Mouse (Mus musculus) spleen, adult 2 months (tissue): ENCODE data around the gene Cpne7. TPM values are rescaled to one million over a fixed set of nuclear protein-coding genes. Genes with fewer than 3 reads are reported as not detected.

Source experiments
- DNase-seq, 2 experiments: peaks; one replicate each; pipeline versions ENCODE4 v3.0.0 to v3.0.0-alpha.2; 2012 to 2021; ENCODE audit warnings: low spot score in 2 of 2, low read depth in 1 of 2
- H3K27ac ChIP-seq: fragments of 200-500 bp; 2 replicates; pipeline ENCODE4 v1.5.1; 2012; ENCODE audit warnings: low read length, inconsistent platforms; ENCODE audit not compliant: insufficient read depth
- H3K27me3 ChIP-seq: fragments of 200-500 bp; 2 replicates; pipeline ENCODE4 v1.6.1; 2012; ENCODE audit warnings: mild to moderate bottlenecking, moderate library complexity, low read length, inconsistent platforms; ENCODE audit not compliant: control insufficient read depth, insufficient read depth
- H3K36me3 ChIP-seq: fragments of 200-500 bp; 2 replicates; pipeline ENCODE4 v1.6.1; 2012; ENCODE audit warnings: mild to moderate bottlenecking, low read length, inconsistent platforms; ENCODE audit not compliant: control insufficient read depth, insufficient read depth
- H3K4me1 ChIP-seq: fragments of 200-500 bp; 2 replicates; pipeline ENCODE4 v1.6.1; 2011; ENCODE audit warnings: inconsistent platforms; ENCODE audit not compliant: control insufficient read depth, insufficient read depth, insufficient read length
- H3K4me3 ChIP-seq: fragments of 200-500 bp; 2 replicates; pipeline ENCODE4 v1.5.1; 2011; ENCODE audit warnings: mild to moderate bottlenecking, inconsistent platforms; ENCODE audit not compliant: insufficient read depth, insufficient read length; ENCODE audit errors: extremely low read depth
- CTCF ChIP-seq: fragments of 200-500 bp; IDR thresholded peaks from 2 replicates; pipeline ENCODE4 v1.5.1; 2011; ENCODE audit warnings: mild to moderate bottlenecking, inconsistent platforms; ENCODE audit not compliant: insufficient read depth, insufficient read length, insufficient replicate concordance; ENCODE audit errors: extremely low read depth
- POLR2A ChIP-seq: fragments of 200-500 bp; IDR thresholded peaks from 2 replicates; pipeline ENCODE4 v1.6.1; 2011; ENCODE audit warnings: low read depth, low read length, inconsistent platforms
- WGBS: fragments of 180-500 bp; shearing (Covaris S2); methylation state at CpG from one replicate; pipeline ENCODE4 v1.1.7; 2018; 5-methylcytosine and 5-hydroxymethylcytosine counted together
- polyA plus RNA-seq: library from polyadenylated mRNA; depleted of rRNA; stranded (reverse); fragments of >200 nt; gene quantifications from 2 replicates; pipeline ENCODE4 v1.2.3, GENCODE M21; 2012

Cpne7 gene
- polyA plus RNA-seq, 1 experiment = 2.9 TPM

DNA sequence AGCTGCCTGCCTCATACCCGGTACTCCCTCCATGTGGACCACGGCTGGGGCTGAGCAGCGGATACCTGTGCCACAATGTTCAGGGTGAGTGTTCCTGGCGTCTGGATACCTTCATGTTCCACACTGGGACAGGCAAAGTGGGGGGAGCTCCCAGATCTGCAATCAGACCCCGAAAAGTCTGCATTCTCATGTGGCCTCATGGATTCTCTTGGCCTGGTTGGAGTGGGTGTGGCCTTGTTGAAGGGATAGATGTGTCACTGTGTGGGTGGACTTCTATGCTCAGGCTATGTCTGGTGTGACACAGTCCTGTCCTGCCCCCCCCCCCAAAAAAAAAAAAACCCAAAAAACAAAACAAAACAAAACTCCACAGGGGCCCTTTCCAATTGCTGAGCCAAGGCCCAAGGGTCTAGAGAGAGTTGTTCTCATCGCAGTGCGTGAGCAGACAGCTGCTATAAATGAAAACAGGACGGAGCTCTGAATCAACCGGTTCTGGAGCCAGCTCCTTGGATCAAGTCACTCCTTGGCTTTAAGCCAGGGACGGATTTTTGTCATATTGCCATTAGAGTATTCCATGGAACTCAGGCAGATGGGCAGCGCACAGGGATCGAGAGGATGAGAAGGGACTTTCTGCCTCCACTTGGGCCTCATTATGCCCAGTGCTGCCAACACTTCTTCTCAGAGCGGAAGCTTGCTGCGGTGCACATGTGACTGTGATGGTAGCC, 24.7 kb downstream of the Cpne7 start:
- H3K4me1 ChIP-seq = no peaks in the 10 kb centered on the region
- no peak for TF ChIP-seq POLR2A
- TF ChIP-seq CTCF = no peak
- no peak for DNase-seq
- H3K27ac ChIP-seq = no peak overlapping the region
- H3K36me3 ChIP-seq = no peaks in the 10 kb centered on the region
- 86% methylated on average over 14 of the region's 14 CpGs for WGBS
- no peak overlapping the region for H3K4me3 ChIP-seq
- no peaks in the 10 kb centered on the region for H3K27me3 ChIP-seq

DNA sequence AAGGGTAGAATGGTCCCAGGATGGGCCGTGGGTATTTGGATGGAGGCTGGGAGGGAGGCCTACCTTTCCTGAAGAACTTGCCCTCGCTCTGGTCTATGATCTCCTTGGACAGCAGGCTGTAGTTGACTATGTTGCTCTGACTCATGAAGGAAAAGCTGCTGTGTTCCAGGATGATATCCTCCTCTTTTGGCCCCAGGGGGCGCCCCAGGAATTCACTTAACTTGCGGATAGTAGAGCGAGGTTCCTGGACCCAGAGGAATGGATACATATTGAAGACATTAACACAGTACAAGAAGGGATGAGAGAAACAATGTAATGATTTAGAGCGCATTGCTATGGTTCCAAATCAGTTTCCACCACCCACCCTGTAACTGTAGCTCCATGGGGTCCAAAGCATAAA, 28.1 kb downstream of the Cpne7 start:
- TF ChIP-seq CTCF (no peak), POLR2A (no peak)
- Histone ChIP-seq H3K4me1 (no peaks in the 10 kb centered on the region), H3K27me3 (no peaks in the 10 kb centered on the region), H3K36me3 (no peaks in the 10 kb centered on the region), H3K27ac (no peak overlapping the region), H3K4me3 (no peak overlapping the region)
- 52% methylated on average over 6 of the region's 6 CpGs for WGBS
- no peak for DNase-seq

DNA sequence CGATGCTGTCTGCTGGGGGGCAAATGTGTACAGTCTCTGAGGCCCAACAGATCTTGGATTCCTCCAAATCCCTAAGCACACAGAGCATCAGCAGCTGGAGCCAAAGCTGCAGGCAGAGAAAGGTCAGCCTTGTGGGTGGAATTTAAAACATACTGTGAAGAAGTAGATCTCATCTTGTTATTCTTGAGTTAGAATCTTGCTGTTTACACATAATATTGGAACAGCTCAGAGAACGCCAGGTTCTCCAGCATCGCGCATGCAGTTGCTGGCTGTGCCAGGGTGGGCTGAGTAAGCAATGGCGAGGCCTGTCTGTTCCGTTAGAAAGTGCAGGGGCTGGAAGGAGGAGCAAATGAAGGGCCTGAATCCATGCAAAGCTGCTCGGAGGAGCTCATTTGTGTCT, 29.2 kb downstream of the Cpne7 start:
- H3K4me1 ChIP-seq = no peaks in the 10 kb centered on the region
- H3K27ac ChIP-seq = no peak overlapping the region
- TF ChIP-seq CTCF (no peak), POLR2A (no peak)
- 95% methylated on average over 7 of the region's 7 CpGs for WGBS
- H3K36me3 ChIP-seq = no peaks in the 10 kb centered on the region
- H3K4me3 ChIP-seq = no peak overlapping the region
- no peak for DNase-seq
- no peaks in the 10 kb centered on the region for H3K27me3 ChIP-seq

DNA sequence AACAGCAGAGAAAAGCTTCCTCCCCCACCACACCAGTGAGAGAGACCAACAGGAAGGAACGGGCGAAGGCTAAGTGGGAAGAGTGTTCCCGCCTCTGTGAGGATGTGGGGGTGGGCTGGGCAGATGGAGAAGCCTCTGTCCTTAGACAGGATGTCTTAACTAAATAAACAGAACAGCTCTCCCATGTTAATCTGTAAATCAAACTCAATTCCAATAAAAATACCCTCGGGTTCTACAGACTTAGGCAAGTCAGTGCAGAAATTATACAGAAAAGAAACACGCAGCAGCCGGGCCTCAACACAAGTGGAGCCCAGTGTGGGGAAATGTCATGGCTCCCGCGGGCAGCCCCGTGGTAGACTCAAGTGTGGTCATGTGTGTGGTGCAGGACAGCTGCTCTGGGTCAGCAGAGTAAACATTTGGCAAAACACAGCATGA, 33.6 kb downstream of the Cpne7 start:
- 38% methylated on average over 9 of the region's 9 CpGs for WGBS

DNA sequence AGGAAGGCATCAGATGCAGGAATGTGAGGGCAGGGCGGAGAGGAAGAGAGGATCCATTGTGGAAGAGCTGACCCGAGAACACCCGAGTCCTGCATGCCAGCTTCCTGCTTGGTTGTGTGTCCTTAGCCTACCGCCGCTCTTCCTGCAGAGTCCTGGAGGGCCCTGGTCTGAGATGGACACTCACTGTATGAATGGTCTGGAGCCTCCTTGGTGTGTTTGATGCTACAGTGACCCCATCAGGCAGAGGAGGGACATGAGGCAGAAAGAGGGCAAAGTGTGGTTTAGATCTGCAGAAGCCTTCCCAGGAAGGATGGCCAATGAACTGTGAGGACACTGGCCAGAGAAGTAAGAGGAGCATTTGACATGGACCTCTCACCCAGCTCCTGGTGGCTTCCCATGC, 38.0 kb downstream of the Cpne7 start:
- H3K36me3 ChIP-seq = no peaks in the 10 kb centered on the region
- whole genome bisulfite sequencing = 79% methylated on average over 5 of the region's 5 CpGs
- H3K4me1 ChIP-seq = no peaks in the 10 kb centered on the region
- no peak overlapping the region for H3K27ac ChIP-seq
- DNase-seq = no peak
- H3K4me3 ChIP-seq = no peak overlapping the region
- no peaks in the 10 kb centered on the region for H3K27me3 ChIP-seq
- TF ChIP-seq POLR2A (no peak), CTCF (no peak)

More for the DNA sequence above, 33.6 kb downstream of the Cpne7 start:
- Histone ChIP-seq H3K27ac (no peak overlapping the region), H3K27me3 (no peaks in the 10 kb centered on the region), H3K4me1 (no peaks in the 10 kb centered on the region), H3K4me3 (no peak overlapping the region), H3K36me3 (no peaks in the 10 kb centered on the region)
- TF ChIP-seq CTCF (no peak), POLR2A (no peak)
- DNase-seq = no peak

DNA sequence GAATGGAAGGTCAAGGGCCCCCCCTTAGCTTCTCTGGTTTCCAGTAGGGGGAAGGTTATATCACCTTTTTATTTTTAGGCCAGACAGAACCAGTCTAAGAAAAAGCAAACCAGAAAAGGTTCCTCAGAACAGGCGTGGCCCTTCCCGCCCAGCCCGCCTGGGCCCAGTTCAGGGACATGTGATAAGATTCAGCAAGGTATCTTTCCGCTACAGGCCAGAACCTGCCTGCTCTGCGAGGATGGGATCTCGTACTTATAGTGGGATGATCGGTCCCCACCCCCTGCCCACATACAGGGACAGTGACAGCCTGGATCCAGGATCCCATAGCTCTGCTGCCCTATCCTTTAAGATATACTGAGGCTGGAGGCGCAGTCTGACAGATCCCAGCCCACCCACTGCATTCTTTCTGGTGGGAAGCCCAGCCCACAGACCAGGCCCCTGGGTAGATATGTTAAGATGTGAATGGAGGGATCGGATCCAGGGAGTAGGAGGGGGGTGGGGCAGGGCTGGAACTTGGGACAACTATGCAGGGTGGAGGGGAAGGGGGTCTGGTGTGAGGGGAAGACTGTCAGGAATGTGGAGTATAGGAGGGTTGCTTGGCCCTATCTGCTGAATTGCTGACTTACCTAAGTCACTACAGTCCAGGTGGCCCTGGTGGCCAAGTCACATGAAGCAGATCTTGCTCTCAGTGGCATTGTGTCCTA, 39.0 kb downstream of the Cpne7 start:
- Histone ChIP-seq H3K27ac (no peak overlapping the region), H3K4me3 (no peak overlapping the region), H3K4me1 (no peaks in the 10 kb centered on the region), H3K27me3 (no peaks in the 10 kb centered on the region), H3K36me3 (no peaks in the 10 kb centered on the region)
- no peak for DNase-seq
- 92% methylated on average over 9 of the region's 9 CpGs for whole genome bisulfite sequencing
- TF ChIP-seq CTCF (no peak), POLR2A (no peak)

DNA sequence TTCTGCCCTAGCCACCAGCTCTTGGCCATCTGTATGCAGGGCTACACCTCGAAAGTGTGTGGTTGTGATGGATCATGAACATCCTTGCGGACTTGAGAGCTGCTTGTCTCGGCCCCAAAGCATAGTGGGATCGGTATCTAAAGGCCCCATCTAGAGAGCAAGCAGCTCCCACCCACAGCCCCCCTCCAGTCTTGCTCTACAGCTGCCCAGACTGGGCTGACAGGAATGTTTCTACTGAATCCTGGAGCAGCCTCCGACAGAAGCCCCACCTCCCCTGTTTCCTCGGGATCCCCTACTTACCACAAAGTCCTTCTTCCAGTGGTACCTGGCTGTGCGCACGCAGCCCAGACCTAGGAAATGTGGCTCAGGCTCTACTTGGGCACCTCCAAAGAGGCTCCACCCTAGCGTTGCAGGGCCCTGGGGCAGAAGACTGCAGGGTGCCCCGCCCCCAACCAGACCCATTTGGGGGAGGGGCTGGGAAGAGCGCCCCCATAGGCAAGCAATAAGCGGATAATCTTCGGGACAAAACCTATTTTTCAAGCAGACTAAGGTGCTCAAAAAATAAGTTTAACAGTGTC, 40.8 kb downstream of the Cpne7 start, which contains the start of gene Sult5a1:
Sult5a1 (minus strand) TSS at position 428 of the 578 bp plus-strand sequence.
- Histone ChIP-seq H3K4me3 (no peak within 1 kb of the TSS), H3K4me1 (no peaks in the 10 kb centered on the region; the same call in 1 of the 2 replicates), H3K36me3 (no peaks in the 10 kb centered on the region), H3K27ac (no peak within 1 kb of the TSS), H3K27me3 (no peaks in the 10 kb centered on the region)
- no peak for DNase-seq
- WGBS = 65% methylated on average over 13 of the region's 13 CpGs
- TF ChIP-seq POLR2A (no peak), CTCF (no peak)
